Mouse (Mus musculus): ENCODE data around the gene Olfr729. TPM values are rescaled to one million over a fixed set of nuclear protein-coding genes. Genes with fewer than 3 reads are reported as not detected.

Gene Olfr729
- total RNA-seq (2014; rRNA removed; ENCODE audit: low replicate concordance) (not detected in 2 replicates), polyA plus RNA-seq (2015; fragmentation: Nextera tagmentation; extraction: Ambion mirVana) (not detected in 2 replicates)

GRCm38 (mm10) chr14:50152810-50153209 lies at the start of gene Olfr729:
Olfr729 (minus strand) TSS chr14:50152910.
- no peak for TF ChIP-seq CTCF (IDR thresholded peaks at IDR 0.05; ENCODE audit: low read depth)
- TF ChIP-seq EP300 (IDR thresholded peaks at IDR 0.05; ENCODE audit: low read depth) = no peak
- Histone ChIP-seq H3K27me3 (ENCODE audit: control insufficient read depth, insufficient read depth, low read length) (no peaks in the 10 kb centered on the region), H3K9ac (replicated peaks; ENCODE audit: low read depth, low read length) (no peak within 1 kb of the TSS), H3K4me3 (ENCODE audit: low read depth, low read length) (no peak within 1 kb of the TSS), H3K36me3 (replicated peaks; ENCODE audit: control insufficient read depth, insufficient read depth, low read length) (no peaks in the 10 kb centered on the region), H3K4me1 (ENCODE audit: control insufficient read depth, insufficient read depth) (no peaks in the 10 kb centered on the region), H3K27ac (ENCODE audit: low read depth) (no peak within 1 kb of the TSS), H3K9me3 (replicated peaks; ENCODE audit: control insufficient read depth, low read length) (no peaks in the 10 kb centered on the region), H3K4me2 (ENCODE audit: low read depth, low read length) (no peak within 1 kb of the TSS)
- ATAC-seq (ENCODE audit: insufficient read depth, low read depth) (no peak), DNase-seq (ENCODE audit: low spot score) (no peak)

- no peak for DNase-seq (ENCODE audit: low spot score)
- Histone ChIP-seq H3K36me3 (replicated peaks; ENCODE audit: control insufficient read depth, insufficient read depth, low read length) (no peaks in the 10 kb centered on the region), H3K27me3 (ENCODE audit: control insufficient read depth, insufficient read depth, low read length) (no peaks in the 10 kb centered on the region), H3K4me1 (ENCODE audit: control insufficient read depth, insufficient read depth) (no peaks in the 10 kb centered on the region), H3K4me2 (ENCODE audit: low read depth, low read length) (no peak within 1 kb of the TSS), H3K9ac (replicated peaks; ENCODE audit: low read depth, low read length) (no peak within 1 kb of the TSS), H3K9me3 (replicated peaks; ENCODE audit: control insufficient read depth, low read length) (no peaks in the 10 kb centered on the region), H3K4me3 (ENCODE audit: low read depth, low read length) (no peak within 1 kb of the TSS), H3K27ac (ENCODE audit: low read depth) (no peak within 1 kb of the TSS)
- WGBS = 60% methylated on average over 1 of the region's 1 CpGs
- no peak for ATAC-seq (ENCODE audit: insufficient read depth, low read depth)
- TF ChIP-seq CTCF (IDR thresholded peaks at IDR 0.05; ENCODE audit: low read depth) (no peak), EP300 (IDR thresholded peaks at IDR 0.05; ENCODE audit: low read depth) (no peak)
Observed at GRCm38 (mm10) chr14:50188098-50188497, 35.4 kb upstream of the Olfr729 start, which contains the start of gene Olfr730. Olfr730 (minus strand) TSS chr14:50188198.

GRCm38 (mm10) chr14:50142580-50142979 lies 10.1 kb downstream of the Olfr729 start, which contains the start of gene Olfr728:
Olfr728 (minus strand) TSS chr14:50142680.
- no peak for DNase-seq (ENCODE audit: low spot score)
- no peak within 1 kb of the TSS for H3K4me2 ChIP-seq (ENCODE audit: low read depth, low read length)
- no peaks in the 10 kb centered on the region for H3K27me3 ChIP-seq (ENCODE audit: control insufficient read depth, insufficient read depth, low read length)
- H3K4me3 ChIP-seq (ENCODE audit: low read depth, low read length) = no peak within 1 kb of the TSS
- no peaks in the 10 kb centered on the region for H3K36me3 ChIP-seq (replicated peaks; ENCODE audit: control insufficient read depth, insufficient read depth, low read length)
- WGBS = 78% methylated on average over 5 of the region's 5 CpGs
- no peak within 1 kb of the TSS for H3K9ac ChIP-seq (replicated peaks; ENCODE audit: low read depth, low read length)
- H3K27ac ChIP-seq (ENCODE audit: low read depth) = no peak within 1 kb of the TSS
- no peaks in the 10 kb centered on the region for H3K9me3 ChIP-seq (replicated peaks; ENCODE audit: control insufficient read depth, low read length)
- ATAC-seq (ENCODE audit: insufficient read depth, low read depth) = no peak
- no peaks in the 10 kb centered on the region for H3K4me1 ChIP-seq (ENCODE audit: control insufficient read depth, insufficient read depth)
- no peak for TF ChIP-seq CTCF (IDR thresholded peaks at IDR 0.05; ENCODE audit: low read depth)

DNA sequence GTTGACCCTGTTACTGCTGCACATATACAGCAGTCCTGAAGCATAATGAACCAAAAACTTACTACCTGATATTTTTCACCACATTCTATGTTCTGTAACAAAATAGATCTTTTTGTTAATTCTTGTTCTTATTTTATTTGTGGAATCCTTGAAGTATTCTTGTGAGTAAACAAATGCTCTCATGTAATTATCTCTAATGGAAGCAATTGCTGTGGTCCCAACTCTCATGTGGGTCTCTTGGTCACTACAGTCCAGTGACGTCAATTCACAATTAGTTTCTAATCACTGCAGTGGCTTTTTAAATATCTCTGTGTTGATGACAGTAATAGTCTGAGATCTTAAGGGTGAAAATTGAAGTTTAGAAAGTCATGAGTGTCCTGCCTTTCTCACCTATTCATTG lies 29.8 kb downstream of the Olfr729 start, which contains the start of gene Olfr727:
Gene Olfr727 (plus strand): TSS at position 301 of the 400 bp plus-strand sequence.
- DNase-seq (ENCODE audit: low spot score) = no peak
- H3K9ac ChIP-seq (replicated peaks; ENCODE audit: low read depth, low read length) = no peak within 1 kb of the TSS
- WGBS = 66% methylated on average over 1 of the region's 1 CpGs
- H3K9me3 ChIP-seq (replicated peaks; ENCODE audit: control insufficient read depth, low read length) = no peaks in the 10 kb centered on the region
- H3K27ac ChIP-seq (ENCODE audit: low read depth) = no peak within 1 kb of the TSS
- H3K4me3 ChIP-seq (ENCODE audit: low read depth, low read length) = no peak within 1 kb of the TSS
- no peaks in the 10 kb centered on the region for H3K36me3 ChIP-seq (replicated peaks; ENCODE audit: control insufficient read depth, insufficient read depth, low read length)
- TF ChIP-seq CTCF (IDR thresholded peaks at IDR 0.05; ENCODE audit: low read depth) = no peak
- TF ChIP-seq EP300 (IDR thresholded peaks at IDR 0.05; ENCODE audit: low read depth) = no peak
- H3K4me1 ChIP-seq (ENCODE audit: control insufficient read depth, insufficient read depth) = no peaks in the 10 kb centered on the region
- no peaks in the 10 kb centered on the region for H3K27me3 ChIP-seq (ENCODE audit: control insufficient read depth, insufficient read depth, low read length)
- ATAC-seq (ENCODE audit: insufficient read depth, low read depth) = no peak
- no peak within 1 kb of the TSS for H3K4me2 ChIP-seq (ENCODE audit: low read depth, low read length)

Other genes with a start within 250 kb of the Olfr729 start
- gene Olfr723, start 221.1 kb downstream of the Olfr729 start, total RNA-seq (2014; rRNA removed; ENCODE audit: low replicate concordance) = not detected in 2 replicates
- gene Olfr723, start 221.1 kb downstream of the Olfr729 start, polyA plus RNA-seq (2015; fragmentation: Nextera tagmentation; extraction: Ambion mirVana) = not detected in 2 replicates
- gene Olfr724, start 189.6 kb downstream of the Olfr729 start, total RNA-seq (2014; rRNA removed; ENCODE audit: low replicate concordance) = not detected in 2 replicates
- not detected in 2 replicates for gene Olfr724, start 189.6 kb downstream of the Olfr729 start, polyA plus RNA-seq (2015; fragmentation: Nextera tagmentation; extraction: Ambion mirVana)
- not detected in 2 replicates for gene Olfr725, start 112.5 kb downstream of the Olfr729 start, total RNA-seq (2014; rRNA removed; ENCODE audit: low replicate concordance)
- gene Olfr725, start 112.5 kb downstream of the Olfr729 start, polyA plus RNA-seq (2015; fragmentation: Nextera tagmentation; extraction: Ambion mirVana) = not detected in 2 replicates
- gene Olfr726, start 62.0 kb downstream of the Olfr729 start, total RNA-seq (2014; rRNA removed; ENCODE audit: low replicate concordance) = not detected in 2 replicates
- not detected in 2 replicates for gene Olfr726, start 62.0 kb downstream of the Olfr729 start, polyA plus RNA-seq (2015; fragmentation: Nextera tagmentation; extraction: Ambion mirVana)
- not detected in 2 replicates for gene Olfr727, start 29.7 kb downstream of the Olfr729 start, total RNA-seq (2014; rRNA removed; ENCODE audit: low replicate concordance)
- not detected in 2 replicates for gene Olfr727, start 29.7 kb downstream of the Olfr729 start, polyA plus RNA-seq (2015; fragmentation: Nextera tagmentation; extraction: Ambion mirVana)
- gene Olfr728, start 10.2 kb downstream of the Olfr729 start, total RNA-seq (2014; rRNA removed; ENCODE audit: low replicate concordance) = not detected in 2 replicates
- gene Olfr728, start 10.2 kb downstream of the Olfr729 start, polyA plus RNA-seq (2015; fragmentation: Nextera tagmentation; extraction: Ambion mirVana) = not detected in 2 replicates
- not detected in 2 replicates for gene Olfr730, start 35.3 kb upstream of the Olfr729 start, total RNA-seq (2014; rRNA removed; ENCODE audit: low replicate concordance)
- gene Olfr730, start 35.3 kb upstream of the Olfr729 start, polyA plus RNA-seq (2015; fragmentation: Nextera tagmentation; extraction: Ambion mirVana) = not detected in 2 replicates
- not detected in 2 replicates for gene Olfr731, start 89.0 kb upstream of the Olfr729 start, total RNA-seq (2014; rRNA removed; ENCODE audit: low replicate concordance)
- gene Olfr731, start 89.0 kb upstream of the Olfr729 start, polyA plus RNA-seq (2015; fragmentation: Nextera tagmentation; extraction: Ambion mirVana) = not detected in 2 replicates
- not detected in 2 replicates for gene Olfr732, start 131.3 kb upstream of the Olfr729 start, total RNA-seq (2014; rRNA removed; ENCODE audit: low replicate concordance)
- not detected in 2 replicates for gene Olfr732, start 131.3 kb upstream of the Olfr729 start, polyA plus RNA-seq (2015; fragmentation: Nextera tagmentation; extraction: Ambion mirVana)
- gene Olfr733, start 148.6 kb upstream of the Olfr729 start, total RNA-seq (2014; rRNA removed; ENCODE audit: low replicate concordance) = not detected in 2 replicates
- gene Olfr733, start 148.6 kb upstream of the Olfr729 start, polyA plus RNA-seq (2015; fragmentation: Nextera tagmentation; extraction: Ambion mirVana) = not detected in 2 replicates
- gene Olfr734, start 173.9 kb upstream of the Olfr729 start, total RNA-seq (2014; rRNA removed; ENCODE audit: low replicate concordance) = not detected in 2 replicates
- gene Olfr734, start 173.9 kb upstream of the Olfr729 start, polyA plus RNA-seq (2015; fragmentation: Nextera tagmentation; extraction: Ambion mirVana) = not detected in 2 replicates
- not detected in 2 replicates for gene Olfr735, start 196.0 kb upstream of the Olfr729 start, total RNA-seq (2014; rRNA removed; ENCODE audit: low replicate concordance)
- gene Olfr735, start 196.0 kb upstream of the Olfr729 start, polyA plus RNA-seq (2015; fragmentation: Nextera tagmentation; extraction: Ambion mirVana) = not detected in 2 replicates
- not detected in 2 replicates for gene Tlr11, start 205.0 kb upstream of the Olfr729 start, total RNA-seq (2014; rRNA removed; ENCODE audit: low replicate concordance)
- not detected in 2 replicates for gene Tlr11, start 205.0 kb upstream of the Olfr729 start, polyA plus RNA-seq (2015; fragmentation: Nextera tagmentation; extraction: Ambion mirVana)
- not detected in 2 replicates for gene Olfr736, start 228.3 kb upstream of the Olfr729 start, total RNA-seq (2014; rRNA removed; ENCODE audit: low replicate concordance)
- not detected in 2 replicates for gene Olfr736, start 228.3 kb upstream of the Olfr729 start, polyA plus RNA-seq (2015; fragmentation: Nextera tagmentation; extraction: Ambion mirVana)

Measured in heart, postnatal 0 days (tissue).